8 mouse cellular contexts compared by ENCODE assay signal in the genomic region with DNA sequence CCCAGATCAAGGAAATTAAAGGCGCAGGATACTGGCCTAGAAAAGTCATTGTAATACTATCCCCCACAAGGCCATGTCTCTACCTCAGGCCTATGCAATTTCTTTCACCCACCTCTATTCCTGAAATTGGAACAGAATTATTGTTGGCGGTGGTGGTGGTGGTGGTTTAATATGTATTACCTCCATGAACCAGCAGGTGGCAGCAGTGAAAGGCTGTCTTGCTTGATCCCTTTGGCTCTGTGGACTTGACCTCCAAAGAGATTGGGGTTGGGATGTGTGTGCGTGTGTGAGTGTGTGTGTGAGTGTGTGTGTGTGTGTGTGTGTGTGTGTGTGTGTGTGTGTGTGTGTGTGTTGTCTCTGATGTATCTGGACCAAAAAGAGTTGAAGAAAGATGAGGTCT. TPM values are rescaled to one million over a fixed set of nuclear protein-coding genes. Genes with fewer than 3 reads are reported as not detected.
A peak's percentile ranks its signal among the peaks of the same experiment; 100 is the strongest.
DNase-seq lines count a peak whose midpoint lies in the region; ATAC-seq lines count a peak whose summit lies in the region.
"Had no signal": no experiment of that assay in that cellular context is flagged by ENCODE, and none has a peak within 500 bp of the region (broad histone marks: within the 10 kb centered on the region; RNA-seq: fewer than 3 reads in every experiment).

No protein-coding gene starts in this region.

- peaks cover 11% of the 10 kb centered on the region for H3K4me1 ChIP-seq in neural tube, embryonic 15.5 days

- H3K27me3 ChIP-seq in neural tube, embryonic 15.5 days (replicated peaks) = 0 out of 2 replicates have a peak, but pooled peaks cover 5% of the 10 kb centered on the region

- no peak overlapping the region for H3K4me3 ChIP-seq in neural tube, embryonic 15.5 days (replicated peaks)
- H3K4me3 ChIP-seq: neural tube, embryonic 13.5 days had no signal

- no peak for ATAC-seq in neural tube, embryonic 15.5 days (ENCODE audit: low FRiP score)
- peak; percentile 55 for ATAC-seq in granulocyte monocyte progenitor cell, adult 5-6 weeks (replicated peaks; ENCODE audit: poor library complexity, severe bottlenecking)

- H3K9me3 ChIP-seq in neural tube, embryonic 15.5 days (replicated peaks) = no peaks in the 10 kb centered on the region
- H3K9me3 ChIP-seq: neural tube, embryonic 13.5 days had no signal

- intact Hi-C loops in left cerebral cortex, postnatal 25 days (cut with DNase I) = loop anchor here (2.0 kb wide), 2 partner anchors 96 to 148 kb away; no protein-coding TSS in a partner anchor

- H3K27ac ChIP-seq in neural tube, embryonic 15.5 days (replicated peaks) = no peak overlapping the region
- H3K27ac ChIP-seq: neural tube, embryonic 13.5 days had no signal

- H3K9ac ChIP-seq in neural tube, embryonic 15.5 days (replicated peaks) = no peak overlapping the region
- H3K9ac ChIP-seq: neural tube, embryonic 13.5 days had no signal

- WGBS in neural tube, embryonic 15.5 days = 5% methylated on average over 3 of the region's 3 CpGs

- H3K36me3 ChIP-seq in neural tube, embryonic 15.5 days = no peaks in the 10 kb centered on the region
- H3K36me3 ChIP-seq: neural tube, embryonic 13.5 days had no signal

- DNase-seq in neural tube, embryonic 10.5 days (ENCODE audit: extremely low spot score, low spot score) = peak; percentile 62
- DNase-seq in ZHBTc4 (ENCODE audit: low read depth, low spot score) = peak; percentile 72
- DNase-seq in cerebellum, postnatal 14 days = peak; percentile 88 to 89
- DNase-seq in left cerebral cortex, postnatal 25 days (ENCODE audit: low spot score in 2 of 2) = peak; percentile 46 to 57
- DNase-seq in ovary, postnatal 36 days (ENCODE audit: low spot score) = peak; percentile 23

- no peak overlapping the region for H3K4me2 ChIP-seq in neural tube, embryonic 15.5 days
- H3K4me2 ChIP-seq: neural tube, embryonic 13.5 days had no signal

RNA-seq across cellular contexts. Expression of a gene that starts 26.2 kb away (rescaled TPM):
- 7.8 and 9.1 TPM in 2 replicates for polyA plus RNA-seq in neural tube, embryonic 15.5 days (2015; fragmentation: Nextera tagmentation; extraction: Ambion mirVana)
- not detected in 2 replicates for total RNA-seq in granulocyte monocyte progenitor cell, adult 5-6 weeks (2014; fragmentation: Nextera tagmentation)
- not detected in 2 replicates for total RNA-seq in granulocyte monocyte progenitor cell, adult 5-6 weeks (2017)
- total RNA-seq in left cerebral cortex, postnatal 25 days (2021) = 1 to 10 TPM; 3.7 to 4.0 TPM

RNA-seq across cellular contexts. Expression of a gene that starts 28.5 kb away (rescaled TPM):
- polyA plus RNA-seq in neural tube, embryonic 15.5 days (2015; fragmentation: Nextera tagmentation; extraction: Ambion mirVana) = 16.3 and 18.2 TPM in 2 replicates
- total RNA-seq in granulocyte monocyte progenitor cell, adult 5-6 weeks (2014; fragmentation: Nextera tagmentation) = 12.0 and 32.9 TPM in 2 replicates
- total RNA-seq in granulocyte monocyte progenitor cell, adult 5-6 weeks (2017) = 6.0 and 11.3 TPM in 2 replicates
- total RNA-seq in left cerebral cortex, postnatal 25 days (2021) = 10 to 100 TPM; 17.2 to 18.2 TPM

RNA-seq across cellular contexts. Expression of a gene that starts 32.8 kb away (rescaled TPM):
- 7.6 and 9.8 TPM in 2 replicates for polyA plus RNA-seq in neural tube, embryonic 15.5 days (2015; fragmentation: Nextera tagmentation; extraction: Ambion mirVana)
- 0.19 TPM in 1 of 2 replicates, not detected in the other for total RNA-seq in granulocyte monocyte progenitor cell, adult 5-6 weeks (2014; fragmentation: Nextera tagmentation)
- 0.09 and 0.10 TPM in 2 replicates for total RNA-seq in granulocyte monocyte progenitor cell, adult 5-6 weeks (2017)
- total RNA-seq in left cerebral cortex, postnatal 25 days (2021) = 10 to 100 TPM; 25.4 to 40.2 TPM

Comparison
In these comparisons a context has a peak if more than half of its experiments do, and no peak if none do; other contexts are left out.
1. DNase-seq: peak in every context shown above with its lines; median percentile 88 in cerebellum, postnatal 14 days; 72 in ZHBTc4; 62 in neural tube, embryonic 10.5 days; 52 in left cerebral cortex, postnatal 25 days; 23 in ovary, postnatal 36 days.
2. RNA of a gene that starts 26.2 kb away (total RNA-seq): 3.7 to 4.0 TPM in left cerebral cortex, postnatal 25 days; not detected in granulocyte monocyte progenitor cell, adult 5-6 weeks; every median in the first group is over 4 times any median in the second.
3. RNA of a gene that starts 32.8 kb away (total RNA-seq): 25.4 to 40.2 TPM in left cerebral cortex, postnatal 25 days; 0.09 to 0.19 TPM in granulocyte monocyte progenitor cell, adult 5-6 weeks; every median in the first group is over 10 times any median in the second.